Mouse (Mus musculus): ENCODE results near the gene Psap.

GRCm38 (mm10) chr10:60294621-60295020, 17.2 kb downstream of the Psap start:
- TF ChIP-seq CTCF (IDR thresholded peaks at IDR 0.05; ENCODE audit: borderline replicate concordance, extremely low read depth, insufficient read depth, insufficient read length) (no peak), POLR2A (IDR thresholded peaks at IDR 0.05; ENCODE audit: borderline replicate concordance, extremely low read depth, insufficient read depth, insufficient read length, poor library complexity, severe bottlenecking) (no peak)
